Mouse (Mus musculus) MEL (cell line): ENCODE results near the gene Atp6v0e.

Experiments
- CTCF ChIP-seq, 3 experiments: IDR thresholded peaks in 2 of 3; conservative IDR thresholded peaks in 1 of 3; 2 replicates each; pipeline ENCODE4 v1.5.1; 2011 to 2012; ENCODE audit warnings: low read length in 3 of 3, low read depth in 2 of 3, mild to moderate bottlenecking in 2 of 3, improper control_type of control experiment in 1 of 3, inconsistent platforms in 1 of 3, mixed read lengths in 1 of 3, moderate library complexity in 1 of 3; ENCODE audit not compliant: control insufficient read depth in 1 of 3, insufficient read depth in 1 of 3, poor library complexity in 1 of 3, severe bottlenecking in 1 of 3
- E2F4 ChIP-seq: IDR thresholded peaks from 2 replicates; pipeline ENCODE4 v1.6.1; 2011; ENCODE audit warnings: low read depth, low read length, improper control_type of control experiment, borderline replicate concordance
- ELF1 ChIP-seq: IDR thresholded peaks from 2 replicates; pipeline ENCODE4 v1.6.1; 2014; ENCODE audit warnings: low read depth, mild to moderate bottlenecking, inconsistent platforms, low read length, improper control_type of control experiment, moderate library complexity
- EP300 ChIP-seq, 2 experiments: IDR thresholded peaks; 2 replicates each; pipeline ENCODE4 v1.6.1; 2011; ENCODE audit warnings: improper control_type of control experiment in 2 of 2, low read length in 2 of 2, low read depth in 1 of 2, mild to moderate bottlenecking in 1 of 2
- GATA1 ChIP-seq: IDR thresholded peaks from 2 replicates; pipeline ENCODE4 v1.6.1; 2011; ENCODE audit warnings: low read depth, low read length, improper control_type of control experiment
- MAX ChIP-seq: IDR thresholded peaks from 2 replicates; pipeline ENCODE4 v1.6.1; 2011; ENCODE audit warnings: low read length, improper control_type of control experiment
- NELFE ChIP-seq: IDR thresholded peaks from 2 replicates; pipeline ENCODE4 v1.6.1; 2011; ENCODE audit warnings: low read depth, low read length, improper control_type of control experiment
- RAD21 ChIP-seq: IDR thresholded peaks from 2 replicates; pipeline ENCODE4 v1.6.1; 2011; ENCODE audit warnings: mild to moderate bottlenecking, low read depth, low read length, improper control_type of control experiment
- TCF12 ChIP-seq: IDR thresholded peaks from 2 replicates; pipeline ENCODE4 v1.6.1; 2014; ENCODE audit warnings: low read depth, mild to moderate bottlenecking, inconsistent platforms, low read length, improper control_type of control experiment, moderate library complexity
- USF1 ChIP-seq: IDR thresholded peaks from 2 replicates; pipeline ENCODE4 v1.6.1; 2014; ENCODE audit warnings: low read depth, mild to moderate bottlenecking, inconsistent platforms, low read length, improper control_type of control experiment, moderate library complexity
- USF2 ChIP-seq, 2 experiments: IDR thresholded peaks; 2 replicates each; pipeline ENCODE4 v1.6.1; 2011 to 2012; ENCODE audit warnings: improper control_type of control experiment in 2 of 2, low read length in 2 of 2, borderline replicate concordance in 1 of 2, inconsistent platforms in 1 of 2, low read depth in 1 of 2, mild to moderate bottlenecking in 1 of 2; ENCODE audit not compliant: insufficient read depth in 1 of 2

- TF ChIP-seq ELF1 (no peak), RAD21 (no peak), CTCF (IDR thresholded peaks at IDR 0.05 in 2 of 3, conservative IDR thresholded peaks at IDR 0.05 in 1 of 3; ENCODE audit: control insufficient read depth in 1 of 3, insufficient read depth in 1 of 3, low read depth in 2 of 3, low read length in 3 of 3, poor library complexity in 1 of 3, severe bottlenecking in 1 of 3) (no peak), EP300 (IDR thresholded peaks at IDR 0.05; ENCODE audit: low read depth in 1 of 2, low read length in 2 of 2) (no peak), NELFE (no peak), GATA1 (no peak), USF1 (no peak), USF2 (IDR thresholded peaks at IDR 0.05; ENCODE audit: borderline replicate concordance in 1 of 2, insufficient read depth in 1 of 2, low read depth in 1 of 2, low read length in 2 of 2) (no peak), MAX (no peak), TCF12 (no peak), E2F4 (no peak)
Measured at GRCm38 (mm10) chr17:26643456-26643855, 19.6 kb upstream of the Atp6v0e start.
